Mouse (Mus musculus): ENCODE measurements at regions not wholly inside any gene's neighbourhood (a gene's known extent, or its start where the extent isn't known, plus 50 kb on each side); places are given as distances from the start of the nearest gene placed in this dataset.

DNA sequence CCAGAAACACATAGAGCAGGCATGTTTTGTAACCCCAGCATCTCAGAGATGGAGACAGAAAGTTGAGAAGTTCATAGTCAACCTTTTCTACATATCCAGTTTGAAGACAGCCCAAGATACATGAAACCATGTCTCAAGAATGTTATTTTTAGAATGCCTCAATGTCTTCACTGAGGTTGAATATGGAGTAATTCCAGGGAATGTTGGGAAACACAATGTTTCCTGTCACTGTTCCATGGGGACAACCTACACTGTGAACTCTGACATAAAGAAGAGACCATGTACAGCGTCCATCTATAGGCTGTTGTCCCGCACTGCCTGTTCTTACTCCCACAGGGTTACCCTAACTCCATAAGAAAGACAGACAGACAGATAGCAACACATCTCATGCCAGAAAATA is 89.8 kb upstream of the Mark1 start:
- TF ChIP-seq POLR2A (IDR thresholded peaks at IDR 0.05; ENCODE audit: control insufficient read depth, low read depth, low read length) (no peak), CTCF (IDR thresholded peaks at IDR 0.05; ENCODE audit: control insufficient read depth, insufficient read depth, insufficient replicate concordance, low read depth, low read length) (no peak)

All from testis, adult 2 months (tissue).